Mouse (Mus musculus) layer of hippocampus, adult 8-10 months (tissue): ENCODE results near the gene D10Jhu81e. TPM values are rescaled to one million over a fixed set of nuclear protein-coding genes. Genes with fewer than 3 reads are reported as not detected.

Experiments
- DNase-seq, 2 experiments: peaks; one replicate each; pipeline ENCODE4 v3.0.0; 2022; ENCODE audit warnings: low spot score in 2 of 2
- total RNA-seq, 4 experiments: library from RNA; stranded (reverse); gene quantifications; 2 replicates each; pipeline ENCODE4 v1.2.4; 2022

The D10Jhu81e gene
- total RNA-seq, 4 experiments from 2014 or later: 120 to 134 (median 127) TPM

GRCm38 (mm10) chr10:78163923-78164322 lies 5.7 kb downstream of the D10Jhu81e start:
- peak in 1 of 2 experiments; percentile 64 for DNase-seq

- no peak for DNase-seq
These were observed 6.3 kb downstream of the D10Jhu81e start for GRCm38 (mm10) chr10:78163241-78163640.

GRCm38 (mm10) chr10:78162646-78163045 lies 6.9 kb downstream of the D10Jhu81e start:
- DNase-seq: no peak

- DNase-seq: no peak
These were observed 8.5 kb downstream of the D10Jhu81e start for GRCm38 (mm10) chr10:78161096-78161495.

- no peak for DNase-seq
These were observed 9.1 kb downstream of the D10Jhu81e start for GRCm38 (mm10) chr10:78160369-78161095.

GRCm38 (mm10) chr10:78159906-78160305 lies 9.7 kb downstream of the D10Jhu81e start:
- peak in 1 of 2 experiments; percentile 88 for DNase-seq

- DNase-seq: no peak
These were observed 10.2 kb downstream of the D10Jhu81e start for GRCm38 (mm10) chr10:78159252-78159878.

- DNase-seq: no peak
These were observed 11.5 kb downstream of the D10Jhu81e start for GRCm38 (mm10) chr10:78158041-78158440.

GRCm38 (mm10) chr10:78156926-78157325 lies 12.7 kb downstream of the D10Jhu81e start:
- DNase-seq: no peak

- no peak for DNase-seq
These were observed 20.5 kb downstream of the D10Jhu81e start for GRCm38 (mm10) chr10:78148834-78149766.

GRCm38 (mm10) chr10:78147908-78148441 lies 21.6 kb downstream of the D10Jhu81e start:
- DNase-seq: no peak

- no peak for DNase-seq
These were observed 25.7 kb downstream of the D10Jhu81e start for GRCm38 (mm10) chr10:78143727-78144505.

GRCm38 (mm10) chr10:78140843-78141242 lies 28.7 kb downstream of the D10Jhu81e start:
- DNase-seq: no peak

- no peak for DNase-seq
These were observed 29.4 kb downstream of the D10Jhu81e start for GRCm38 (mm10) chr10:78140251-78140600.

GRCm38 (mm10) chr10:78139572-78140250 lies 29.9 kb downstream of the D10Jhu81e start:
- no peak for DNase-seq

GRCm38 (mm10) chr10:78138812-78139523 lies 30.6 kb downstream of the D10Jhu81e start:
- DNase-seq: no peak

- DNase-seq: no peak
These were observed 32.4 kb downstream of the D10Jhu81e start for GRCm38 (mm10) chr10:78137191-78137590.

GRCm38 (mm10) chr10:78135947-78136346 lies 33.6 kb downstream of the D10Jhu81e start:
- no peak for DNase-seq

GRCm38 (mm10) chr10:78134975-78135798 lies 34.4 kb downstream of the D10Jhu81e start:
- DNase-seq: no peak
